Mouse (Mus musculus) spleen, adult 2 months (tissue): ENCODE measurements around the gene Slc22a28. TPM values are rescaled to one million over a fixed set of nuclear protein-coding genes. Genes with fewer than 3 reads are reported as not detected.
"Not testable (repeated sequence)": the region's sequence is repeated elsewhere in the genome, so short reads cannot be mapped to it uniquely, and the experiment has no call there.

Source experiments
- DNase-seq, 2 experiments: peaks; one replicate each; pipeline versions ENCODE4 v3.0.0 to v3.0.0-alpha.2; 2012 to 2021; ENCODE audit warnings: low spot score in 2 of 2, low read depth in 1 of 2
- H3K27ac ChIP-seq: fragments of 200-500 bp; 2 replicates; pipeline ENCODE4 v1.5.1; 2012; ENCODE audit warnings: low read length, inconsistent platforms; ENCODE audit not compliant: insufficient read depth
- H3K27me3 ChIP-seq: fragments of 200-500 bp; 2 replicates; pipeline ENCODE4 v1.6.1; 2012; ENCODE audit warnings: mild to moderate bottlenecking, moderate library complexity, low read length, inconsistent platforms; ENCODE audit not compliant: control insufficient read depth, insufficient read depth
- H3K36me3 ChIP-seq: fragments of 200-500 bp; 2 replicates; pipeline ENCODE4 v1.6.1; 2012; ENCODE audit warnings: mild to moderate bottlenecking, low read length, inconsistent platforms; ENCODE audit not compliant: control insufficient read depth, insufficient read depth
- H3K4me1 ChIP-seq: fragments of 200-500 bp; 2 replicates; pipeline ENCODE4 v1.6.1; 2011; ENCODE audit warnings: inconsistent platforms; ENCODE audit not compliant: control insufficient read depth, insufficient read depth, insufficient read length
- H3K4me3 ChIP-seq: fragments of 200-500 bp; 2 replicates; pipeline ENCODE4 v1.5.1; 2011; ENCODE audit warnings: mild to moderate bottlenecking, inconsistent platforms; ENCODE audit not compliant: insufficient read depth, insufficient read length; ENCODE audit errors: extremely low read depth
- CTCF ChIP-seq: fragments of 200-500 bp; IDR thresholded peaks from 2 replicates; pipeline ENCODE4 v1.5.1; 2011; ENCODE audit warnings: mild to moderate bottlenecking, inconsistent platforms; ENCODE audit not compliant: insufficient read depth, insufficient read length, insufficient replicate concordance; ENCODE audit errors: extremely low read depth
- POLR2A ChIP-seq: fragments of 200-500 bp; IDR thresholded peaks from 2 replicates; pipeline ENCODE4 v1.6.1; 2011; ENCODE audit warnings: low read depth, low read length, inconsistent platforms
- WGBS: fragments of 180-500 bp; shearing (Covaris S2); methylation state at CpG from one replicate; pipeline ENCODE4 v1.1.7; 2018; 5-methylcytosine and 5-hydroxymethylcytosine counted together
- polyA plus RNA-seq: library from polyadenylated mRNA; depleted of rRNA; stranded (reverse); fragments of >200 nt; gene quantifications from 2 replicates; pipeline ENCODE4 v1.2.3, GENCODE M21; 2012; rRNA removed

The Slc22a28 gene
- not detected in 2 replicates for polyA plus RNA-seq

DNA sequence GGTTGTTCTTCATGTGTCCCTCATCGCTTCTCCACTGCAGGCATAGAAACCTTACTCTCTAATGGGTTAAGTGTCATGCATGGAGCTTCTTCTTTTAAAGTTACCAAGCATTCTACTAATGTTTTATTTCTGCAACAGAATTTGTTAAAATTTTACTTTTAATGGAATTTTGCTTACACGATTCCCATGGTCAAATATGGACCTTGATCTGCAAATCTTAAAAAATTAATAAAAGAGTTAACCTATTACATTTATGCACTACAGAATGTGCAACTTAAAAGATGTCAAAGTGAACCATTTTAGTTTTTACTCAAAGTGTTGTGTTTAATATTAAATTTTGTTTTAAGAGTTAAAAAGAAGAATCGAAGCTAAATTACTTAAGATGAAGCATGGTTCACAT, at the start of gene Slc22a28:
TSS of gene Slc22a28 (minus strand) at position 102 of the 400 bp plus-strand sequence.
- not testable (repeated sequence) for H3K36me3 ChIP-seq, DNase-seq, H3K27ac ChIP-seq, H3K27me3 ChIP-seq, H3K4me3 ChIP-seq, H3K4me1 ChIP-seq
- WGBS, result 92% methylated on average over 2 of the region's 3 CpGs

GRCm38 (mm10) chr19:8148787-8149523, 17.2 kb upstream of the Slc22a28 start:
- Histone ChIP-seq H3K4me1 (no peaks in the 10 kb centered on the region), H3K4me3 (no peak overlapping the region), H3K27ac (no peak overlapping the region), H3K27me3 (no peaks in the 10 kb centered on the region), H3K36me3 (no peaks in the 10 kb centered on the region)
- TF ChIP-seq POLR2A (no peak), CTCF (no peak)
- no peak for DNase-seq
- 51% methylated on average over 2 of the region's 2 CpGs for WGBS

DNA sequence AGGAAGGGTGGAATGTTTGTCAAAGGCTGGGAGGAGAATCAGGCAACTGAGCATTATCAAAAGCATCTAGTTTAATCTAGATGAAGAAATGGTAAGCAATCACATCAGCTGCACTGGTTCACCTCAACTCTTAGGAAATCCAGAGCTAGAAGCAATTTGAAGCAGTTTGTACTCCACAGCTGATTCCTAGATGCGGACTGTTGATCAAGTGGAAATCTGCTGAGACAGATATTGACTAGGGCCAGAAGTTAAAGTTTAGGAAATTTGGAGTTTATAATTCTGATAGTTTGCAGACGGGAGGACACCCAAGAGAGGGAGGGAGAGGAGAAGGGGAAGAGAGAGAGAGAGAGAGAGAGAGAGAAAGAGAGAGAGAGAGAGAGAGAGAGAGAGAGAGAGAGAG, 10.9 kb upstream of the Slc22a28 start:
- H3K36me3 ChIP-seq, H3K27ac ChIP-seq, H3K27me3 ChIP-seq, DNase-seq, H3K4me1 ChIP-seq, H3K4me3 ChIP-seq: not testable (repeated sequence)
- 81% methylated on average over 2 of the region's 2 CpGs for WGBS

GRCm38 (mm10) chr19:8134127-8134841, 2.5 kb upstream of the Slc22a28 start:
- H3K4me1 ChIP-seq, H3K4me3 ChIP-seq, H3K36me3 ChIP-seq, DNase-seq, H3K27me3 ChIP-seq, H3K27ac ChIP-seq: not testable (repeated sequence)
- WGBS, result 72% methylated on average over 14 of the region's 14 CpGs

GRCm38 (mm10) chr19:8019904-8020349, 111.9 kb downstream of the Slc22a28 start:
- peak; percentile 67 to 93 for DNase-seq
- Histone ChIP-seq H3K4me3 (peak overlapping the region; percentile 60), H3K27me3 (no peaks in the 10 kb centered on the region), H3K4me1 (no peaks in the 10 kb centered on the region; the same call in 1 of the 2 replicates), H3K27ac (peak overlapping the region; percentile 91), H3K36me3 (peaks cover 2% of the 10 kb centered on the region)
- WGBS, result 4% methylated on average over 13 of the region's 13 CpGs
- TF ChIP-seq POLR2A (no peak), CTCF (no peak)

GRCm38 (mm10) chr19:8019329-8019851, 112.4 kb downstream of the Slc22a28 start:
- peak overlapping the region; percentile 60 for H3K4me3 ChIP-seq
- H3K27me3 ChIP-seq, H3K36me3 ChIP-seq, H3K4me1 ChIP-seq: not testable (repeated sequence)
- H3K27ac ChIP-seq, result peak overlapping the region; percentile 91
- DNase-seq, result peak; percentile 8 to 45
- 21% methylated on average over 17 of the region's 17 CpGs for WGBS

DNA sequence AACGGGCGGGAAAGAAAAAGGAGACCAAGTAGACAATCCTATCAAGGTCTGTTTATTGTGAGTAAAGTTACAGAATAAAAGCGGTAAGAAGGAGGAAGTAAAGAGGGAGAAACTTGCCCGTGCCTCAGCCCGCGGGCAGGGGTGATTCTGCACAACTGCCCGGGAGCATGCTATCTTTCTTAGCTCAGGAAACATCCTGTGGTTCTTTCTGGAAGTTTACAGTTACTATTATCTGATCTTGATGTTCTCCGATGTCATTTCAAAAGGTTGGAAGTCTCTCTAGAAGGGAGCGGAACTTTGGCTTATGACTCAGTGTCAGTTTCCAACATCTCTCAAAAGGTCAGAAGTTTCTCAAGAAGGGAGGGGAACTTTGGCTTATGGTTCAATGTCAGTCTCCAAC, 113.2 kb downstream of the Slc22a28 start:
- not testable (repeated sequence) for H3K36me3 ChIP-seq, H3K4me3 ChIP-seq, H3K27me3 ChIP-seq, DNase-seq, H3K4me1 ChIP-seq, H3K27ac ChIP-seq
- WGBS, result 63% methylated on average over 9 of the region's 9 CpGs

Other genes starting within 250 kb of the Slc22a28 start
- not detected in 2 replicates for gene Slc22a27, start 166.0 kb downstream of the Slc22a28 start, polyA plus RNA-seq
- gene Slc22a29, start 86.9 kb upstream of the Slc22a28 start, polyA plus RNA-seq, result not detected in 2 replicates